Mouse (Mus musculus) intestine, embryonic 15.5 days (tissue): Measurements from ENCODE around the gene Ppp1r27. TPM values are rescaled to one million over a fixed set of nuclear protein-coding genes. Genes with fewer than 3 reads are reported as not detected.

Experiments
- ATAC-seq: fragments of 200-750 bp; cut with Nextera tagmentation; 2 replicates; pipeline ENCODE4 v1.8.0; 2017; ENCODE audit warnings: moderate TSS enrichment, moderate library complexity
- H3K27ac ChIP-seq: fragments of 300-500 bp; sonication (generic); 2 replicates; pipeline ENCODE4 v1.5.1; 2015; ENCODE audit warnings: mild to moderate bottlenecking, inconsistent platforms
- H3K27me3 ChIP-seq: fragments of 300-500 bp; sonication (generic); replicated peaks from 2 replicates; pipeline ENCODE4 v1.6.1; 2015; ENCODE audit warnings: inconsistent platforms
- H3K36me3 ChIP-seq: fragments of 300-500 bp; sonication (generic); 2 replicates; pipeline ENCODE4 v1.6.1; 2015; ENCODE audit warnings: inconsistent platforms
- H3K4me1 ChIP-seq: fragments of 300-500 bp; sonication (generic); replicated peaks from 2 replicates; pipeline ENCODE4 v1.6.1; 2015; ENCODE audit warnings: inconsistent platforms
- H3K4me2 ChIP-seq: fragments of 300-500 bp; sonication (generic); replicated peaks from 2 replicates; pipeline ENCODE4 v1.6.1; 2015; ENCODE audit warnings: mild to moderate bottlenecking, inconsistent platforms
- H3K4me3 ChIP-seq: fragments of 300-500 bp; sonication (generic); replicated peaks from 2 replicates; pipeline ENCODE4 v1.5.1; 2015; ENCODE audit warnings: inconsistent platforms
- H3K9ac ChIP-seq: fragments of 300-500 bp; sonication (generic); 2 replicates; pipeline ENCODE4 v1.6.1; 2015; ENCODE audit warnings: inconsistent platforms
- H3K9me3 ChIP-seq: fragments of 300-500 bp; sonication (generic); 2 replicates; pipeline ENCODE4 v1.6.1; 2016; ENCODE audit warnings: inconsistent platforms
- WGBS: fragments of 180-500 bp; shearing (Covaris S2); methylation state at CpG from one replicate; pipeline ENCODE4 v1.1.7; 2015; 5-methylcytosine and 5-hydroxymethylcytosine counted together
- polyA plus RNA-seq: library from polyadenylated mRNA; unstranded; fragments of >200 nt; fragmentation: Nextera tagmentation; extraction: Ambion mirVana; gene quantifications from 2 replicates; pipeline ENCODE4 v1.2.1, GENCODE M21; 2015

Gene Ppp1r27
- polyA plus RNA-seq, 1 experiment from 2014 or later, result not detected

GRCm38 (mm10) chr11:120501018-120501417, 49.9 kb downstream of the Ppp1r27 start:
- Histone ChIP-seq H3K9ac (no peak overlapping the region), H3K27ac (no peak overlapping the region), H3K36me3 (peaks cover 16% of the 10 kb centered on the region; the same call in 1 of the 2 replicates), H3K4me2 (no peak overlapping the region), H3K27me3 (no peaks in the 10 kb centered on the region), H3K9me3 (no peaks in the 10 kb centered on the region), H3K4me1 (peaks cover 15% of the 10 kb centered on the region; the same call in 1 of the 2 replicates), H3K4me3 (no peak overlapping the region)
- ATAC-seq, result peak; percentile 12; the same call in 1 of the 2 replicates
- 60% methylated on average over 6 of the region's 6 CpGs for WGBS

DNA sequence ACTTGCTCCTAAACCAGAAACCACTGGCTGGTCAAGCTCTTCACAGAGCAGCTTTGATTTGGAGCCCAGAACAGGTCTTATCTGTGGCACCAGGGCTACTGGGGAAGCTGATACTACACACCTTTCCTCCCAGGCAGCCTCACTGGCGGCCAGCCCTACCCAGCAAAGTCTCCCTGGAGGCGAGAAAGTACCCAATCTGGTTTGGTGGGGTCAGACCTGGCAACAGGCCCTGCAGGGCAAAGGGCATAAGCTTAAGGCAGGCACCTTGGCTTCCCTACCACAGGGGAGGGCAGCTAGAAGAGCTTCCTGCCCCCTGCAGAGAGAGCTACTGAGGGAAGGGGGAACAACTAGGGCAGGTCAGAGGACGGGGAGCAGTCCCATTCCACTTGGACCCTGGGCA, 50.6 kb downstream of the Ppp1r27 start:
- Histone ChIP-seq H3K9me3 (no peaks in the 10 kb centered on the region), H3K4me2 (0 out of 2 replicates have a peak overlapping the region, but pooled peaks have one; percentile 11), H3K4me1 (peaks cover 15% of the 10 kb centered on the region; the same call in 1 of the 2 replicates), H3K27me3 (no peaks in the 10 kb centered on the region), H3K9ac (no peak overlapping the region), H3K27ac (peak overlapping the region; percentile 52), H3K4me3 (no peak overlapping the region), H3K36me3 (peaks cover 23% of the 10 kb centered on the region; the same call in 1 of the 2 replicates)
- ATAC-seq, result peak; percentile 87
- WGBS, result 16% methylated on average over 3 of the region's 3 CpGs

Other genes with a start within 250 kb of the Ppp1r27 start
- 2,607 and 2,658 TPM in 2 replicates for gene Actg1, start 202.6 kb downstream of the Ppp1r27 start, polyA plus RNA-seq
- gene Fscn2, start 189.6 kb downstream of the Ppp1r27 start, polyA plus RNA-seq, result 0.18 TPM in 1 of 2 replicates, not detected in the other
- gene Faap100, start 172.4 kb downstream of the Ppp1r27 start, polyA plus RNA-seq, result 24.2 and 29.4 TPM in 2 replicates
- gene Nploc4, start 113.4 kb downstream of the Ppp1r27 start, polyA plus RNA-seq, result 26.6 and 28.9 TPM in 2 replicates
- not detected in 2 replicates for gene Tspan10, start 108.5 kb downstream of the Ppp1r27 start, polyA plus RNA-seq
- 0.18 and 0.34 TPM in 2 replicates for gene Pde6g, start 97.6 kb downstream of the Ppp1r27 start, polyA plus RNA-seq
- 16.4 and 18.2 TPM in 2 replicates for gene Oxld1, start 93.1 kb downstream of the Ppp1r27 start, polyA plus RNA-seq
- 27.6 and 31.3 TPM in 2 replicates for gene Ccdc137, start 93.0 kb downstream of the Ppp1r27 start, polyA plus RNA-seq
- 34.7 and 36.5 TPM in 2 replicates for gene Arl16, start 83.5 kb downstream of the Ppp1r27 start, polyA plus RNA-seq
- gene Mrpl12, start 66.5 kb downstream of the Ppp1r27 start, polyA plus RNA-seq, result 222 and 231 TPM in 2 replicates
- 79.1 and 90.1 TPM in 2 replicates for gene Slc25a10, start 59.3 kb downstream of the Ppp1r27 start, polyA plus RNA-seq
- 0.58 and 0.67 TPM in 2 replicates for gene Gcgr, start 20.4 kb downstream of the Ppp1r27 start, polyA plus RNA-seq
- 135 and 142 TPM in 2 replicates for gene Mcrip1, start 1.4 kb downstream of the Ppp1r27 start, polyA plus RNA-seq
- gene P4hb, start 22.1 kb upstream of the Ppp1r27 start, polyA plus RNA-seq, result 992 and 1,107 TPM in 2 replicates
- gene Arhgdia, start 30.5 kb upstream of the Ppp1r27 start, polyA plus RNA-seq, result 559 and 611 TPM in 2 replicates
- gene Alyref, start 47.2 kb upstream of the Ppp1r27 start, polyA plus RNA-seq, result 406 and 459 TPM in 2 replicates
- 178 and 194 TPM in 2 replicates for gene Anapc11, start 47.3 kb upstream of the Ppp1r27 start, polyA plus RNA-seq
- gene Npb, start 57.3 kb upstream of the Ppp1r27 start, polyA plus RNA-seq, result 2.7 and 3.6 TPM in 2 replicates
- gene Pcyt2, start 66.8 kb upstream of the Ppp1r27 start, polyA plus RNA-seq, result 250 and 306 TPM in 2 replicates
- gene Sirt7, start 74.1 kb upstream of the Ppp1r27 start, polyA plus RNA-seq, result 40.1 and 42.2 TPM in 2 replicates
- 26.9 and 28.5 TPM in 2 replicates for gene Mafg, start 82.5 kb upstream of the Ppp1r27 start, polyA plus RNA-seq
- 26.4 TPM in 2 replicates for gene Pycr1, start 92.6 kb upstream of the Ppp1r27 start, polyA plus RNA-seq
- not detected in 2 replicates for gene Myadml2, start 97.0 kb upstream of the Ppp1r27 start, polyA plus RNA-seq
- gene Notum, start 110.0 kb upstream of the Ppp1r27 start, polyA plus RNA-seq, result 1.6 and 3.0 TPM in 2 replicates
- gene Aspscr1, start 121.8 kb upstream of the Ppp1r27 start, polyA plus RNA-seq, result 96.0 and 103 TPM in 2 replicates
- gene Cenpx, start 162.6 kb upstream of the Ppp1r27 start, polyA plus RNA-seq, result 163 and 170 TPM in 2 replicates
- 42.0 and 45.4 TPM in 2 replicates for gene Lrrc45, start 162.8 kb upstream of the Ppp1r27 start, polyA plus RNA-seq
- 34.2 and 35.8 TPM in 2 replicates for gene Rac3, start 170.3 kb upstream of the Ppp1r27 start, polyA plus RNA-seq
- 31.3 and 41.7 TPM in 2 replicates for gene Dcxr, start 176.1 kb upstream of the Ppp1r27 start, polyA plus RNA-seq
- gene Cbr2, start 181.0 kb upstream of the Ppp1r27 start, polyA plus RNA-seq, result 0.79 and 2.4 TPM in 2 replicates
- gene Hmga1b, start 211.7 kb upstream of the Ppp1r27 start, polyA plus RNA-seq, result 6.8 and 10.3 TPM in 2 replicates
- 33.1 and 36.5 TPM in 2 replicates for gene Rfng, start 233.1 kb upstream of the Ppp1r27 start, polyA plus RNA-seq
- gene Gps1, start 233.1 kb upstream of the Ppp1r27 start, polyA plus RNA-seq, result 170 and 184 TPM in 2 replicates
- gene Dus1l, start 245.3 kb upstream of the Ppp1r27 start, polyA plus RNA-seq, result 76.5 and 82.1 TPM in 2 replicates